Mouse (Mus musculus): Measurements from ENCODE around the gene Efna5. TPM values are rescaled to one million over a fixed set of nuclear protein-coding genes. Genes with fewer than 3 reads are reported as not detected.
A peak's percentile ranks its signal among the peaks of the same experiment; 100 is the strongest.

The Efna5 gene
- polyA plus RNA-seq, 1 experiment = 2.5 TPM

DNA sequence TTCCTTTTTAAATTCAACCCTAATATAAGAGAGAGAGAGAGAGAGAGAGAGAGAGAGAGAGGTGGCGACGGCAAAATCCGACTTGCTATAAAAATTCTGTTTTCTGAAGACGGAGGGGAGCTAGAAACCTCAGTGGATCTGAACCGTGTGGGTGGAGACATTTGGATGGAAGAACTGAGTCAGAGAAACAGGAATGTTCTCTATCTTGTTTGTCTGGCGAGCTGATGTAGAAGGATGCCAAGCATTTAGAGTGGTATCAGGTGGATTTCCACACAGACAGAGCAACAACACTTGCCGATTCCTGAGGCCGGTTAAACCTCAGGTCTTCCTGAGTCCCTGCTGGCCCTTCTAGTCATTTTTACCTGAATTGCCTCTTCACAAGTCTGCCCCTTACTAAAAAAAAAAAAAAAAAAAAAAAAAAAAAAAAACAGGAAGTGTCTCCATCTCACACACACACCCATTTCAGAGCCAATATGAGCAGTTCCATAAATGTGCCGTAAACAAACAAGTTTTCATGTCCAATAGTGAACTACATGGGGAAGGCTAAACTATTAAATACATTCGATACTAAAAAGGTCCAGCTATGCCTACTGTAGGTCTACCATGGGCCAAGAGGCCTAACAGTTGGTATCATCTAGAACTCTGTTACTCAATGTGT is 231.7 kb downstream of the Efna5 start:
- WGBS = 91% methylated on average over 10 of the region's 10 CpGs
- no peaks in the 10 kb centered on the region for H3K27me3 ChIP-seq (replicated peaks; ENCODE audit: control insufficient read depth, insufficient read depth, low read length)
- no peak overlapping the region for H3K4me3 ChIP-seq (ENCODE audit: insufficient read depth, low read depth, low read length)
- TF ChIP-seq POLR2A (IDR thresholded peaks at IDR 0.05; ENCODE audit: low read depth, low read length) (no peak), CTCF (conservative IDR thresholded peaks at IDR 0.05; ENCODE audit: insufficient read depth, insufficient read length, low read depth, low read length) (no peak)
- H3K4me1 ChIP-seq (ENCODE audit: control insufficient read depth, insufficient read depth, low read length) = no peaks in the 10 kb centered on the region
- H3K27ac ChIP-seq (ENCODE audit: insufficient read depth, low read depth, low read length) = no peak overlapping the region
- H3K36me3 ChIP-seq (ENCODE audit: control insufficient read depth, insufficient read depth, low read length) = no peaks in the 10 kb centered on the region
- no peak for DNase-seq

GRCm38 (mm10) chr17:62646836-62647235 is 234.3 kb downstream of the Efna5 start:
- 91% methylated on average over 8 of the region's 8 CpGs for WGBS
- H3K4me3 ChIP-seq (ENCODE audit: insufficient read depth, low read depth, low read length) = no peak overlapping the region
- no peaks in the 10 kb centered on the region for H3K36me3 ChIP-seq (ENCODE audit: control insufficient read depth, insufficient read depth, low read length)
- no peaks in the 10 kb centered on the region for H3K4me1 ChIP-seq (ENCODE audit: control insufficient read depth, insufficient read depth, low read length)
- no peaks in the 10 kb centered on the region for H3K27me3 ChIP-seq (replicated peaks; ENCODE audit: control insufficient read depth, insufficient read depth, low read length)
- no peak for TF ChIP-seq POLR2A (IDR thresholded peaks at IDR 0.05; ENCODE audit: low read depth, low read length)
- TF ChIP-seq CTCF (conservative IDR thresholded peaks at IDR 0.05; ENCODE audit: insufficient read depth, insufficient read length, low read depth, low read length) = no peak
- DNase-seq = no peak
- H3K27ac ChIP-seq (ENCODE audit: insufficient read depth, low read depth, low read length) = no peak overlapping the region

GRCm38 (mm10) chr17:62642447-62643145 is 238.5 kb downstream of the Efna5 start:
- TF ChIP-seq POLR2A (IDR thresholded peaks at IDR 0.05; ENCODE audit: low read depth, low read length) (no peak), CTCF (conservative IDR thresholded peaks at IDR 0.05; ENCODE audit: insufficient read depth, insufficient read length, low read depth, low read length) (no peak)
- peak; percentile 13 for DNase-seq
- no peak overlapping the region for H3K4me3 ChIP-seq (ENCODE audit: insufficient read depth, low read depth, low read length)
- WGBS = 77% methylated on average over 12 of the region's 12 CpGs
- H3K27ac ChIP-seq (ENCODE audit: insufficient read depth, low read depth, low read length) = peak overlapping the region; percentile 67; the same call in 1 of the 2 replicates
- H3K27me3 ChIP-seq (replicated peaks; ENCODE audit: control insufficient read depth, insufficient read depth, low read length) = no peaks in the 10 kb centered on the region
- no peaks in the 10 kb centered on the region for H3K4me1 ChIP-seq (ENCODE audit: control insufficient read depth, insufficient read depth, low read length)
- no peaks in the 10 kb centered on the region for H3K36me3 ChIP-seq (ENCODE audit: control insufficient read depth, insufficient read depth, low read length)

DNA sequence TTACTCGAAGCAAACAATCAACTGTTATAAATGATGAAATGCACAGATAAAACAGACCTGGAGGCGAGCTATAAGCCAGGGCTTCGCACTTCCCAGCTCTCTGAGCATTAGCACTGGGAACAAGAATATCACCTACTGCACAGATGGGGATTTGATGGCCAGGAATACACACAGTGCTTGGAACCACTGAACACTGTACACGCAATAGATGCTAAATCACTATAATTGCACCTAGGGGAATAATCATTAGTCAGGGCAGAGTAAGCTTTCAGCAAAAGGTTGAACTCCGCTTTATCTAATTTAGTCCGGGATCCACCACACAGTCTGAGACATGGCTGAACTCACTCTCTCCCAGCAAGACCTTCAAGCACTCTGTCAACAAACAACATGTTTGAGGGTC is 240.5 kb downstream of the Efna5 start:
- no peak for TF ChIP-seq CTCF (conservative IDR thresholded peaks at IDR 0.05; ENCODE audit: insufficient read depth, insufficient read length, low read depth, low read length)
- TF ChIP-seq POLR2A (IDR thresholded peaks at IDR 0.05; ENCODE audit: low read depth, low read length) = no peak
- no peak for DNase-seq
- Histone ChIP-seq H3K4me1 (ENCODE audit: control insufficient read depth, insufficient read depth, low read length) (no peaks in the 10 kb centered on the region), H3K27ac (ENCODE audit: insufficient read depth, low read depth, low read length) (no peak overlapping the region), H3K27me3 (replicated peaks; ENCODE audit: control insufficient read depth, insufficient read depth, low read length) (no peaks in the 10 kb centered on the region), H3K36me3 (ENCODE audit: control insufficient read depth, insufficient read depth, low read length) (no peaks in the 10 kb centered on the region), H3K4me3 (ENCODE audit: insufficient read depth, low read depth, low read length) (no peak overlapping the region)
- 88% methylated on average over 6 of the region's 6 CpGs for WGBS

DNA sequence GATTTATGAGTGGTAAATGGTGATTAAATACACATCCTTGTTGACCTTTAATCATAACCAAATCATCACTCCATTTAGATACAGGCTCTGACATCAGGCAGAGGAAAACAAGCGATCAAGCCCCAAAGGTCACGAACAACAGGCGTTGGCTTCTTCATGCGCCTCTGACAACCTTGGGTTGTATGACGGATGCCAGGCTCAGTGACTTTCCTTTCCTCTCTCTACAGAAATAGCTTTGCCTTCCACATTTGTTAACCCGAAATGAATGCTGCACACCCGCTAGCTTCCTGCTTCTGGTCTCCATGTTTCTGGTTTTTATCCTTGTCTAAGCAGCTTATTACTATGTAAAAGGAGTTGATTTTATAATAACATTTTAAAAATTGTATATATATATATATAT is 244.2 kb downstream of the Efna5 start:
- Histone ChIP-seq H3K4me1 (ENCODE audit: control insufficient read depth, insufficient read depth, low read length) (no peaks in the 10 kb centered on the region), H3K36me3 (ENCODE audit: control insufficient read depth, insufficient read depth, low read length) (no peaks in the 10 kb centered on the region), H3K27me3 (replicated peaks; ENCODE audit: control insufficient read depth, insufficient read depth, low read length) (no peaks in the 10 kb centered on the region), H3K27ac (ENCODE audit: insufficient read depth, low read depth, low read length) (no peak overlapping the region), H3K4me3 (ENCODE audit: insufficient read depth, low read depth, low read length) (no peak overlapping the region)
- WGBS = 84% methylated on average over 7 of the region's 7 CpGs
- DNase-seq = no peak
- TF ChIP-seq CTCF (conservative IDR thresholded peaks at IDR 0.05; ENCODE audit: insufficient read depth, insufficient read length, low read depth, low read length) (no peak), POLR2A (IDR thresholded peaks at IDR 0.05; ENCODE audit: low read depth, low read length) (no peak)

DNA sequence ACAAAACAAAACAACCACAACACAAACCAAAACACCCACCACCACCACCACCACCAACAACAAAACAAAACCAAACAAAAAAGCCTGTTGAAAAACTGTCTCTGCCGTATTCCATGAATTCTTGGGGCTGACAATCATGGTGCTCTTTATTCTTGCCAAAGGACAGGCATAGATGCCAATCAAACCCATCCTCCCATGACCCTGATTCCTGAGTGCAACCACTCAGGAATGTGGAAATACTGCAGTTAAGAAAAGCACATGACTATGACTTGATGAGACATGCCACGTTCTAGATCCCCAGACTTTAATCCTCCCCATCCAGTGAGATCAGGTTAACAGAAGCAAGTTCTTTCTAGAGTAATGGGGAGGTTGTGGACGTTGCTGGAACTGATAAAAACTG is 246.2 kb downstream of the Efna5 start:
- Histone ChIP-seq H3K27me3 (replicated peaks; ENCODE audit: control insufficient read depth, insufficient read depth, low read length) (no peaks in the 10 kb centered on the region), H3K27ac (ENCODE audit: insufficient read depth, low read depth, low read length) (peak overlapping the region; percentile 31; the same call in 1 of the 2 replicates), H3K4me1 (ENCODE audit: control insufficient read depth, insufficient read depth, low read length) (no peaks in the 10 kb centered on the region), H3K36me3 (ENCODE audit: control insufficient read depth, insufficient read depth, low read length) (no peaks in the 10 kb centered on the region), H3K4me3 (ENCODE audit: insufficient read depth, low read depth, low read length) (no peak overlapping the region)
- TF ChIP-seq CTCF (conservative IDR thresholded peaks at IDR 0.05; ENCODE audit: insufficient read depth, insufficient read length, low read depth, low read length) (no peak), POLR2A (IDR thresholded peaks at IDR 0.05; ENCODE audit: low read depth, low read length) (no peak)
- 44% methylated on average over 3 of the region's 3 CpGs for WGBS
- no peak for DNase-seq

DNA sequence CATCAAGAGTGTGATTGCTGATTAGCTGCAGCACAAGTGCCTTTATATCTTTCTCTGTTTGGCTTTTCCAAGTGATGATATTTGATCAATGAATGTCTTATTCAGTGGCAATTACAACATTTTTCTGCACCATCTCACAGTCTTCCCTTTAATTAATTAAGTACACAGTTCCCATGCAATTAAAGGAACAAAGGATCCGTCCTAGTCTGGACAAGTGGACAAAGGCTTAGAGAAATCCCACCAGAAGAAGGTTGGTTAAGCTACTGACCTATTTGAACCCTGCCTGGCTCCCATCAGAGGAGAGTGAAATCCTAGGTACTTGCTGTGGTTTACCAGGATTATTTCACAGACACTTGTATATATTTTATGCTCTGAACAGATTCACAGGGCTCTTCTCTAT is 252.6 kb downstream of the Efna5 start:
- H3K4me1 ChIP-seq (ENCODE audit: control insufficient read depth, insufficient read depth, low read length) = no peaks in the 10 kb centered on the region
- TF ChIP-seq CTCF (conservative IDR thresholded peaks at IDR 0.05; ENCODE audit: insufficient read depth, insufficient read length, low read depth, low read length) (no peak), POLR2A (IDR thresholded peaks at IDR 0.05; ENCODE audit: low read depth, low read length) (no peak)

More for the DNA sequence above, 252.6 kb downstream of the Efna5 start:
- 86% methylated on average over 1 of the region's 1 CpGs for WGBS
- no peak for DNase-seq
- no peak overlapping the region for H3K4me3 ChIP-seq (ENCODE audit: insufficient read depth, low read depth, low read length)
- no peaks in the 10 kb centered on the region for H3K36me3 ChIP-seq (ENCODE audit: control insufficient read depth, insufficient read depth, low read length)
- no peak overlapping the region for H3K27ac ChIP-seq (ENCODE audit: insufficient read depth, low read depth, low read length)
- no peaks in the 10 kb centered on the region for H3K27me3 ChIP-seq (replicated peaks; ENCODE audit: control insufficient read depth, insufficient read depth, low read length)
